Mouse (Mus musculus) olfactory bulb, adult 2 months (tissue): ENCODE data around the gene Abcb1b.

Experiments used
- CTCF ChIP-seq: fragments of 200-500 bp; IDR thresholded peaks from 2 replicates; pipeline ENCODE4 v1.5.1; 2012; ENCODE audit warnings: low read depth, mild to moderate bottlenecking, low read length, moderate library complexity; ENCODE audit not compliant: insufficient read depth
- POLR2A ChIP-seq: fragments of 200-500 bp; IDR thresholded peaks from 2 replicates; pipeline ENCODE4 v1.6.1; 2012; ENCODE audit warnings: mild to moderate bottlenecking, low read depth, low read length, moderate library complexity; ENCODE audit not compliant: insufficient read depth

DNA sequence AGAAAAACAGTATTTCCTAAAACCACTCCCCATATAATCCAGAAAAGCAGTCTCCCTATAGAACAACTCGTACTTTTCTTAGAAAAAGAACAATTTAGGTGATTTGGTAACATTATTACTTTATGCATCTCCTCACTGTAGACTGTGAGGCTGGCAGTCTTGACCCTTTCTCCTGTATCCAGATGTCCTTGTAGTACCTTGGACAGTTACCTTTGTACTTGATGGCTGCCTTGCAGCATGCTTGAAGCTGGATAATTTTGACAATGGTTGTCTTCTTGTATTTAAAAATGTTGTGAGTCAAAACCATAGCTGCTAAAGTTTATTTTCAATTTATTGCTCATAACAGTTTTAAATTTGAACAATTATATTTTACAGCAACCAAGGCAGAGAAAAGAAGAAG, 98.3 kb downstream of the Abcb1b start:
- no peak for TF ChIP-seq CTCF
- no peak for TF ChIP-seq POLR2A
